Mouse (Mus musculus) retina, embryonic 14.5 days (tissue): ENCODE results near the gene 1110059G10Rik.

Source experiments
- DNase-seq: peaks from one replicate; pipeline ENCODE4 v3.0.0-alpha.2; 2015; ENCODE audit warnings: low spot score

Gene 1110059G10Rik

DNA sequence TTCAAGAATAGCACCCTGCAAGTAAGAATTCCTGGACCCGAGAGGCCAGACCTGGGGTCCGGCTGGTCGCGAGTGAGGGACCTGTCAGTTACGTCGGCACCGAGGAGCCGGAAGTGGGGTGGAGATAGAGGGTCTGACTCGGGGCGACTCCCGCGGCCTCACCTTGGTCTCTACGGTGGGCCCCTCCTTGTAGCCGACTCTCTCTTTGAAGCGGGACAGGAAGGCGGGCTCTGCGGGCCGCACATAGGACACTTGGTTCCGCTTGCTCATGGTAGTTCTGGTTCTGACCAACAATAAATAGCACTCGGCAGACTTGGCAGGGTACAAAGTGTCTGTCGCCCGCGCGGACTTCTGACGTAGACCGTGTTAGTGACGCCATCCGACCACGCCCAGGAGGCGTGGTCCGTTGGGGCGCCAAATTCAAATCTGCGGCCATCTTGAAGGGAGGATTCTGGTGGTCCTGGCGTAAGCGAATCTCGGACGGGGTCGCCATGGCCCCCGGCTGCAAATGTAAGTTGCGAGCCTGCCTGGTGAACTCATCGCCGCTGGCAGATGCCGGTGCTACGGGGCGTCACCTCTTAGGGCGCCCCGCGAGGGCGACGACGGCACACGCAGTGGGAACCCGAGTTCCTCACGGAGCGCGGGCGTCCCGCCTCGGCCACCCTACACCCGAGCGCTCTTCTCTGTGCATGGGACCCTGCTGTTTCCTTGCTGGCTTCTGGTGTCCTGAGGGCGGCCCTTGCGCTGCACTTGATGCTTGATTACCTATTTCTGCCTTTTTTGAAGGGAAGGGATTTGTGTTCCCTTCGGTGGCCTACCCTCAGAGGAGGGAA, at the start of gene 1110059G10Rik, which contains the start of gene Kif15:
1110059G10Rik (minus strand) TSS at position 358 of the 833 bp plus-strand sequence.
Kif15 (plus strand) TSS at position 404 of the 833 bp plus-strand sequence.
- DNase-seq, result peak; percentile 98

DNA sequence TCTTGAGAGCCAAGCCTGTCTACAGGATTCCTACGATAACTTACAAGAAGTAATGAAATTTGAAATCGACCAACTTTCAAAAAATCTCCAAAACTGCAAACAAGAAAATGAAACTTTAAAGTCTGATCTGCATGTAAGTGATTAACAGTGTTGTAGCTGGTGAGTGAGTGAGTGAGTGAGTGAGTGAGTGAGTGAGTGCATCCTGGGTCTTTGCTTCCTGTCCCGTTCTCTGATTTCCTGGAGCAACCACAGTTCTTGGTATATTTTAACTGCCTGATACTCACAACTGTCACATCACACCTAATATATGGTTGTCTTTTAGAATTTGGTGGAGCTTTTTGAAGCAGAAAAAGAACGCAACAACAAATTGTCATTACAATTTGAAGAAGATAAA, 48.4 kb upstream of the 1110059G10Rik start:
- no peak for DNase-seq

DNA sequence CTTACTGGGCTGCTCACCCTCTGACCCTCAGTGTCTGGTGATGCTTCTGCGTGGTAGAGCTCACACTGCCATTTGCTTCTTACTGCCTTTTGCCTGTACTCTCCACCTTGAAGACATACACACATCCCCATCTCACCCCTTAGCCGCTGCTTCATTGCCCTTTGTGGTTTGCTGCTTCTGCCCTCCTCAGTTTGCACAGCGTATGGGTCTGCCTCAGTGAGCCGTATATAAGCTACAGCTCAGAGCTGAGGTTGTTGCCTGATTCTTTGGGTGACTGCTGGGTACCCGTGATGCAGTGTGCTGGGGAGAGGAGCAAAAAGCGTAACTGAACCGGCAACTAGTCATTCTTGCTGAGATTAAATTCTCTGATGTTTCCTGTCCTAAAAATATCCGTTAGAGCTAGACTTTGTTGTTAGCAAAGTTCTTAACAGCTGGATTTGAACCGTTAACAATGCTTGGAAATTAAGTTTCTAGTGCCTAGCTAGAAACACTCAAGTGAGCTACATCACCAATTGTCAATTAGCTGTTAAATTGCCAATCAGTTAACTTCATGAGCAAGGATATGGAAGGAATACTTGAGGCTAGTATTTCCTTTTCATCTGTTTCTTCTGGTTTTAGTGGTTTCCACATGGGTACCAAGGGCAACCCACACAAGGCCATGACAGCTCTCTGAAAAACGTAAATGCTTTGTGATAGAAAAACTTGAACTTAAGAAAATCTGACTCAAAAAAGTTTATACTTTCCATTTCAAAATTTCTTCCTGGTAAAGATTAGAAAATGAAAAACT, 47.8 kb upstream of the 1110059G10Rik start:
- DNase-seq, result no peak

- no peak for DNase-seq
These were observed 21.9 kb downstream of the 1110059G10Rik start for GRCm38 (mm10) chr9:122928915-122929314.

DNA sequence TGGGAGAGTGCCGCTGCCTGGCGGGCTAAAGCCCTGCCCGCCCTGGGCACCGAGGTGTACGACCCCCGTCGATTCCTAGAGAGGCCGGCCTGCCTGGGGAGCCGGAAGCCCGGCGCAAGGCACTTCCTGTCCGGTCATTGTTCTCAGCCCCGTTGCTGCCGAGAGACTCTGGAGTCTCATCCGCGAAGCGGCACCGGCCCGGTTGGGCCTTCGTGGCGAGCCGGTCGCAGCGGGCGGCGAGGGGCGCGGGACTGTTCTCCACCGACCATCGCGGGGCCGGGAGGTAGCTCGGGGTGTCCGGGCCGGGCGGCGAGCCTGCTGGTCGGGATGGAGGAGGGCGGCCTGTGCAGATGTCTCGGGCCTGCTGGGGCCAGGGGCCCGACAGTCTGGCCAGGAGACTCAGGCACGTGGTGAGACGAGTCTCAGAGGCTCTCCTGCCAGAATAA, 27.8 kb downstream of the 1110059G10Rik start, which contains the start of gene Zfp105:
Zfp105 (plus strand) TSS at position 137 of the 446 bp plus-strand sequence.
- peak; percentile 91 for DNase-seq

DNA sequence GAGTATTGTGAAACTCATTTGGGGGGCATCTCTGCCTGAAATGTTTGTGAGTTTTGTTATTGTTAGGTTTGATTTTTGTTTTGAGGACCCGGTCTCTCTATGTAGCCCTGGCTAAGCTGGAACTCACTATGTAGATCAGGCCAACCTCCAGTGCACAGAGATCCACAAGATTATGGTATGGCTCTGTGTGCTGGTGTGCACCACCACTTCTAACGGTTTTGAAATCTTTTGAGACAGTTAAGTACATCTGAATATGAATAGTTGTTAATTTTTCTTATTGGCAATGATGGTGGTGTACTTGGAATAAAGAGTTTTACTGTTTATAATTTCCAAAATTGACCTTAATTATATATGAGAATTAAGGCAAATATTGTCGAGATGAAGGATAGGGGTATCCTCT, 28.4 kb downstream of the 1110059G10Rik start:
- no peak for DNase-seq

DNA sequence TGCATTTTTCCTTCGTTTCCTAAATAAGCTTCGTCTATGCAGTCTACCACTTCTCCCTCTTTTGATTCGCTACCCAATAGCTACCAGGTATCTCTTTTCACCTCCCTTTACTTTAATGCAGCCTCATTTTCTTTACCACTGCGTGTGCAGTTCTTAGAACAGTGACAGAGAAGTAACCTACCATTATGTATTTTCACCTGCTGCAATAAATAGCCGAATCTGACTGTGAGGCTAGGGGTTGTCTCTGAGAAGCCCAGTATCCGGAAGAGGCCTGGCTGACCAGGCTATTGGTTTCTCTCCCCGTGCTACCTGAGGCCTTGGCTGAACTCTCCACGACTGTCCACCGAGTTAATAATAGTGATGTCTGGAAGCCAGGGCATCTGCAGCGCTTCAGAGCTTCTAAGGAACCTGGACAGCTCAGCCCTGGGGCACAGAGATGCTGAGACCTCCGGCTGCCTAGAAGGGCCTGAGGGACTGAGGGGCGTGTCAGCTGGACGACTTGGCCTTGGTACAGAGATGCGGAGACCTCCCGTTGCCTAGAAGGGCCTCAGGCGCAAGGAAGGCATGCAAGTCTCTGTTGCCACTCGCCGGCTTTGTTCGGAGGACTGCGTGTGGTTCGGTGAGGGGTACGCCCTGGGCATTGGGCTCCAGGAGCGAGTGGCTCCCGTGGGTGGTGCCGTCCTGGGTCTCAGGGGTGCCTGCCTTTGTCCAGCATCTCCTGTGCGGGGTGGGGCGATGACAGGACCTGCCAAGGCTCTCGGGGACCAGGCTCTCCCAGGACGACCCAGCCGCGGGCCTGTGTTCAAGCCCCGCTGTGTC, 47.9 kb downstream of the 1110059G10Rik start:
- DNase-seq, result peak; percentile 91

DNA sequence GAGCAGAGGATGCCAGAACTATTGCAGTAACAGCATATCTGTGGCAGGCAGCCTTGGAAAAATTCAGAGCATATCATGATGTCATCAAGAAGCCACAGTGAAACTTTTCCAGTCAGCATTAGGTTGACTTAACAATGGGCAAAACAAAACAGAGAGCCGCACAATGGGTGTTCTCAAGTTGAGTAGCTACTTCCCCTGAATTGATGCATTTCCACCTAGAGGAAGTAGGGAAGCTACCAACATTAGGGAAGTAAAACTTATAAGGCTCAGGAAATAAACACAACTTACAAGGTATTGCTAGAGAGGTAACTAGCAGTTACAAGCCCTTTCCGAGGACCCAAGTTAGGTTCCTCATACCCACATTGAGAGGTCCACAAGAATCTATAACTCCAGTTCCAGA, 49.8 kb downstream of the 1110059G10Rik start:
- no peak for DNase-seq
